Mouse (Mus musculus) cerebellum, adult 8-10 months (tissue): ENCODE results near the gene Dap.

ENCODE experiments used
- DNase-seq: peaks from one replicate; pipeline ENCODE4 v3.0.0; 2022

The Dap gene

GRCm38 (mm10) chr15:31224135-31224761 is at the start of gene Dap:
Dap (plus strand) TSS chr15:31224314.
- peak; percentile 95 for DNase-seq

- DNase-seq, result no peak
Measured at GRCm38 (mm10) chr15:31176566-31176965, 47.5 kb upstream of the Dap start.

- no peak for DNase-seq
Measured at GRCm38 (mm10) chr15:31184651-31185443, 39.3 kb upstream of the Dap start.

GRCm38 (mm10) chr15:31185506-31185905 is 38.6 kb upstream of the Dap start:
- DNase-seq, result no peak

GRCm38 (mm10) chr15:31186371-31186901 is 37.7 kb upstream of the Dap start:
- DNase-seq, result no peak

GRCm38 (mm10) chr15:31192563-31192962 is 31.6 kb upstream of the Dap start:
- no peak for DNase-seq

GRCm38 (mm10) chr15:31195776-31196175 is 28.3 kb upstream of the Dap start:
- no peak for DNase-seq

- no peak for DNase-seq
Measured at GRCm38 (mm10) chr15:31207346-31208093, 16.6 kb upstream of the Dap start.

GRCm38 (mm10) chr15:31211910-31212309 is 12.2 kb upstream of the Dap start:
- no peak for DNase-seq

- no peak for DNase-seq
Measured at GRCm38 (mm10) chr15:31213619-31214270, 10.4 kb upstream of the Dap start.

- no peak for DNase-seq
Measured at GRCm38 (mm10) chr15:31222216-31222615, 1.9 kb upstream of the Dap start.

- no peak for DNase-seq
Measured at GRCm38 (mm10) chr15:31223596-31224134, 449 bp upstream of the Dap start.

GRCm38 (mm10) chr15:31224806-31225642 is 910 bp downstream of the Dap start:
- DNase-seq, result peak; percentile 25

GRCm38 (mm10) chr15:31225643-31226325 is 1.7 kb downstream of the Dap start:
- DNase-seq, result no peak

GRCm38 (mm10) chr15:31226464-31226863 is 2.4 kb downstream of the Dap start:
- DNase-seq, result no peak

- DNase-seq, result no peak
Measured at GRCm38 (mm10) chr15:31227793-31228192, 3.7 kb downstream of the Dap start.

GRCm38 (mm10) chr15:31233006-31233405 is 8.9 kb downstream of the Dap start:
- DNase-seq, result no peak

GRCm38 (mm10) chr15:31235794-31236548 is 11.9 kb downstream of the Dap start:
- no peak for DNase-seq

GRCm38 (mm10) chr15:31236549-31236907 is 12.4 kb downstream of the Dap start:
- DNase-seq, result no peak

GRCm38 (mm10) chr15:31237368-31237767 is 13.3 kb downstream of the Dap start:
- DNase-seq, result no peak
